Mouse (Mus musculus) testis, adult 2 months (tissue): ENCODE measurements around the gene Snap91.

Source experiments
- CTCF ChIP-seq: fragments of 200-500 bp; IDR thresholded peaks from 2 replicates; pipeline ENCODE4 v1.5.1; 2012; ENCODE audit warnings: low read depth, mild to moderate bottlenecking, inconsistent platforms, low read length, moderate library complexity; ENCODE audit not compliant: control insufficient read depth, insufficient read depth, insufficient replicate concordance
- POLR2A ChIP-seq: fragments of 200-500 bp; IDR thresholded peaks from 2 replicates; pipeline ENCODE4 v1.6.1; 2012; ENCODE audit warnings: low read depth, mild to moderate bottlenecking, inconsistent platforms, low read length, moderate library complexity; ENCODE audit not compliant: control insufficient read depth

DNA sequence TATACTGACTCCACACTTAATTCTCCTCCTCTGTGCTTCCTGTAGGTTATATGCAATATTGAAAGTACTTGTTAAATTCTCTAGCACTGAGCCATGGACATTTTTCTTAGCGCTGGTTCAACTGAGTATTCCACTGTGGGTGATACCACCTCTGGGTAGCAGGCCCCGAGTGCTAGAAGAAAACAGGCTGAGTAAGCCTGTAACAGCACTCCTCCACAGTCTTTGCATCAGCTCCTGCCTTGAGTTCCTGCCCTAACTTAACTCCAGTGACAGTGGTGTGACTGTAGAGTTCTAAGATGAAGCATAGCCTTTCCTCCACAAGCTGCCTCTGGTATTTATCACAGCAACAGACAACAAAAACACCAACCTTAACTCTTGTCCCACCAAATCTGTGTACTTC lies 22.8 kb downstream of the Snap91 start:
- no peak for TF ChIP-seq CTCF
- no peak for TF ChIP-seq POLR2A
